In the genomic region with DNA sequence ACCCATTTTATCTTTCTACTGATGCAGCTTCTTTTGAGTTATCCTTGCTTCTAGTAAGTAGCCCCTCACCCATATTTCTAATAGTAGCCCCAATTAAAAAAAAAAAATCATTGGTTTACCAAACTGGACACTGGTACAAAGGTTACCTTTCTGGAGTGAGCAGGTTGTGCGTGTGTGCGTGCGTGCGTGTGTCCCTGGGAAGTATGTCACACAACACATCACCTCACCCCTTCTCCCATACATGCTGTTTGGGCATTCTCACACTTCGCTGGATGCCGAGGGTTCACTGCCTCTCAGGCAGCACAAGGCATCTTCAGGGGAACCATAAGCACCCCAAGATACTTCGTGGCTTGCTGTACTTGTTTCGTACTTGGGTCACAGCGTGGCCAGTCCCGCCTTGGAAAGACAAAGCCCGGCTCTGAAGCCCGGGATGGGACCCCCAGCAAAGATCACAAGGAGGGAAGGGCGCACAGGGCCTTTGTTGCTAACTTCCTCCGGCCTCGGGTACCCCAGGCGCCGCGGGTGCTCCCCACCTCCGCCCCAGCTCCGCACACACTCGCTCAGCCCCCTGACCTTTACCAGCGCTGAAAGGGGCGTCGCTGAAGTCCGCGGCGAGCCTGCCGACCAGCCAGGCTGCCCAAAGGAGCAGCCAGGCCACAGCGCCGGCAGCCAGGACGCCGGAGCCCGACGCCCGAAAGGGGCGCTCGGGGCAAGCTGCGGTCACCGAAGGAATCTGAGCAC, we compare ENCODE assay signal across 8 mouse cellular contexts. TPM values are rescaled to one million over a fixed set of nuclear protein-coding genes. Genes with fewer than 3 reads are reported as not detected.
A peak's percentile ranks its signal among the peaks of the same experiment; 100 is the strongest.
DNase-seq lines count a peak whose midpoint lies in the region; ATAC-seq and TF ChIP-seq lines count a peak whose summit lies in the region.

No protein-coding gene starts in this region.

- H3K4me2 ChIP-seq in lung, embryonic 15.5 days, result peak overlapping the region; percentile 78
- H3K4me2 ChIP-seq in embryonic facial prominence, embryonic 14.5 days (ENCODE audit: low read depth, low read length), result peak overlapping the region; percentile 73
- H3K4me2 ChIP-seq in intestine, postnatal 0 days (replicated peaks; ENCODE audit: low read depth), result peak overlapping the region; percentile 90
- peak overlapping the region; percentile 69 for H3K4me2 ChIP-seq in neural tube, embryonic 12.5 days (replicated peaks)

- peaks cover 18% of the 10 kb centered on the region for H3K4me1 ChIP-seq in lung, embryonic 15.5 days
- H3K4me1 ChIP-seq in embryonic facial prominence, embryonic 14.5 days (ENCODE audit: control insufficient read depth, insufficient read depth, low read length), result peaks cover 10% of the 10 kb centered on the region
- H3K4me1 ChIP-seq in intestine, postnatal 0 days (replicated peaks; ENCODE audit: control insufficient read depth, insufficient read depth, low read length), result no peaks in the 10 kb centered on the region
- peaks cover 12% of the 10 kb centered on the region for H3K4me1 ChIP-seq in neural tube, embryonic 12.5 days

- peak overlapping the region; percentile 70 for H3K4me3 ChIP-seq in lung, embryonic 15.5 days
- H3K4me3 ChIP-seq in embryonic facial prominence, embryonic 14.5 days (ENCODE audit: low read depth, low read length), result peak overlapping the region; percentile 99
- peak overlapping the region; percentile 78 for H3K4me3 ChIP-seq in intestine, postnatal 0 days (ENCODE audit: low read depth, low read length)
- peak overlapping the region; percentile 90 for H3K4me3 ChIP-seq in neural tube, embryonic 12.5 days

- peak overlapping the region; percentile 83 for H3K27ac ChIP-seq in lung, embryonic 15.5 days
- peak overlapping the region; percentile 83 for H3K27ac ChIP-seq in embryonic facial prominence, embryonic 14.5 days (replicated peaks; ENCODE audit: low read depth, low read length)
- peak overlapping the region; percentile 73 for H3K27ac ChIP-seq in intestine, postnatal 0 days (ENCODE audit: low read depth, low read length)
- H3K27ac ChIP-seq in neural tube, embryonic 12.5 days, result peak overlapping the region; percentile 53

- H3K36me3 ChIP-seq in lung, embryonic 15.5 days, result 0 out of 2 replicates have a peak, but pooled peaks cover 17% of the 10 kb centered on the region
- H3K36me3 ChIP-seq in embryonic facial prominence, embryonic 14.5 days (ENCODE audit: control insufficient read depth, insufficient read depth, low read length), result peaks cover 31% of the 10 kb centered on the region
- peaks cover 11% of the 10 kb centered on the region; the same call in 1 of the 2 replicates for H3K36me3 ChIP-seq in intestine, postnatal 0 days (ENCODE audit: control insufficient read depth, insufficient read depth)
- H3K36me3 ChIP-seq in neural tube, embryonic 12.5 days, result peaks cover 31% of the 10 kb centered on the region

- H3K9me3 ChIP-seq in lung, embryonic 15.5 days, result no peaks in the 10 kb centered on the region
- H3K9me3 ChIP-seq in embryonic facial prominence, embryonic 14.5 days (ENCODE audit: control insufficient read depth, low read length), result no peaks in the 10 kb centered on the region
- no peaks in the 10 kb centered on the region for H3K9me3 ChIP-seq in intestine, postnatal 0 days (ENCODE audit: control insufficient read depth)
- no peaks in the 10 kb centered on the region for H3K9me3 ChIP-seq in neural tube, embryonic 12.5 days

- no peaks in the 10 kb centered on the region for H3K27me3 ChIP-seq in lung, embryonic 15.5 days
- no peaks in the 10 kb centered on the region for H3K27me3 ChIP-seq in embryonic facial prominence, embryonic 14.5 days (replicated peaks; ENCODE audit: control insufficient read depth, insufficient read depth, low read length)
- H3K27me3 ChIP-seq in intestine, postnatal 0 days (replicated peaks; ENCODE audit: control insufficient read depth, insufficient read depth, low read length), result no peaks in the 10 kb centered on the region
- H3K27me3 ChIP-seq in neural tube, embryonic 12.5 days (replicated peaks), result no peaks in the 10 kb centered on the region

- DNase-seq in lung, postnatal 10 days, result no peak
- DNase-seq in embryonic facial prominence, embryonic 14.5 days (ENCODE audit: low spot score), result peak; percentile 26
- no peak for DNase-seq in gastrocnemius, postnatal 25 days
- DNase-seq in cerebellum, adult 9-11 months, result no peak
- DNase-seq in embryo, embryonic 11 days, result no peak

- under 1% methylated on average over 39 of the region's 39 CpGs for WGBS in lung, embryonic 15.5 days
- under 1% methylated on average over 25 of the region's 39 CpGs for WGBS in embryonic facial prominence, embryonic 14.5 days
- 1% methylated on average over 39 of the region's 39 CpGs for WGBS in intestine, postnatal 0 days
- WGBS in neural tube, embryonic 12.5 days, result under 1% methylated on average over 39 of the region's 39 CpGs

- H3K9ac ChIP-seq in lung, embryonic 15.5 days, result peak overlapping the region; percentile 75
- peak overlapping the region; percentile 93 for H3K9ac ChIP-seq in embryonic facial prominence, embryonic 14.5 days (ENCODE audit: low read depth, low read length)
- peak overlapping the region; percentile 75 for H3K9ac ChIP-seq in intestine, postnatal 0 days (ENCODE audit: low read depth, low read length)
- H3K9ac ChIP-seq in neural tube, embryonic 12.5 days, result peak overlapping the region; percentile 91

- TF ChIP-seq CTCF in intestine, postnatal 0 days (IDR thresholded peaks at IDR 0.05; ENCODE audit: low read depth), result no peak

- peak; percentile 83 for ATAC-seq in lung, embryonic 15.5 days (ENCODE audit: borderline replicate concordance, extremely low read depth, low FRiP score, low TSS enrichment)
- peak; percentile 72 for ATAC-seq in embryonic facial prominence, embryonic 14.5 days (ENCODE audit: low read depth)
- ATAC-seq in intestine, postnatal 0 days, result peak; percentile 41
- peak; percentile 77 for ATAC-seq in neural tube, embryonic 12.5 days (ENCODE audit: low FRiP score, low read depth)

RNA-seq across cellular contexts. Expression of gene Pigx, which starts 0.5 kb away (rescaled TPM):
- 88.9 and 95.6 TPM in 2 replicates for polyA plus RNA-seq in lung, embryonic 15.5 days (2015; fragmentation: Nextera tagmentation; extraction: Ambion mirVana)
- 88.2 and 92.4 TPM in 2 replicates for polyA plus RNA-seq in embryonic facial prominence, embryonic 14.5 days (2014; fragmentation: Nextera tagmentation; extraction: Ambion mirVana)
- 68.1 and 71.6 TPM in 2 replicates for polyA plus RNA-seq in intestine, postnatal 0 days (2015; fragmentation: Nextera tagmentation; extraction: Ambion mirVana)
- 121 and 136 TPM in 2 replicates for polyA plus RNA-seq in neural tube, embryonic 12.5 days (2016; fragmentation: Nextera tagmentation; extraction: Ambion mirVana)
- total RNA-seq in gastrocnemius, postnatal 25 days (2021), result 10 to 100 TPM; 12.6 to 14.0 TPM

RNA-seq across cellular contexts. Expression of gene Cep19, which starts 0.5 kb away (rescaled TPM):
- polyA plus RNA-seq in lung, embryonic 15.5 days (2015; fragmentation: Nextera tagmentation; extraction: Ambion mirVana), result 29.8 and 30.3 TPM in 2 replicates
- polyA plus RNA-seq in embryonic facial prominence, embryonic 14.5 days (2014; fragmentation: Nextera tagmentation; extraction: Ambion mirVana), result 26.0 and 29.4 TPM in 2 replicates
- polyA plus RNA-seq in intestine, postnatal 0 days (2015; fragmentation: Nextera tagmentation; extraction: Ambion mirVana), result 22.3 and 23.0 TPM in 2 replicates
- 43.5 and 45.7 TPM in 2 replicates for polyA plus RNA-seq in neural tube, embryonic 12.5 days (2016; fragmentation: Nextera tagmentation; extraction: Ambion mirVana)
- 1 to 10 TPM; 7.7 to 7.9 TPM for total RNA-seq in gastrocnemius, postnatal 25 days (2021)

RNA-seq across cellular contexts. Expression of gene Pak2, which starts 19.9 kb away (rescaled TPM):
- polyA plus RNA-seq in lung, embryonic 15.5 days (2015; fragmentation: Nextera tagmentation; extraction: Ambion mirVana), result 33.2 and 35.7 TPM in 2 replicates
- 34.1 and 36.3 TPM in 2 replicates for polyA plus RNA-seq in embryonic facial prominence, embryonic 14.5 days (2014; fragmentation: Nextera tagmentation; extraction: Ambion mirVana)
- 23.4 and 25.6 TPM in 2 replicates for polyA plus RNA-seq in intestine, postnatal 0 days (2015; fragmentation: Nextera tagmentation; extraction: Ambion mirVana)
- 43.3 and 45.4 TPM in 2 replicates for polyA plus RNA-seq in neural tube, embryonic 12.5 days (2016; fragmentation: Nextera tagmentation; extraction: Ambion mirVana)
- 10 to 100 TPM; 13.8 to 14.7 TPM for total RNA-seq in gastrocnemius, postnatal 25 days (2021)
